Mouse (Mus musculus) ES-Bruce4 (cell line): ENCODE data around the gene Scube3.

Experiments
- CTCF ChIP-seq: IDR thresholded peaks from one replicate; pipeline ENCODE4 v1.8.1; 2011; ENCODE audit warnings: low read depth, low read length
- POLR2A ChIP-seq: IDR thresholded peaks from one replicate; pipeline ENCODE4 v1.8.1; 2011; ENCODE audit warnings: low read length; ENCODE audit not compliant: insufficient read depth

DNA sequence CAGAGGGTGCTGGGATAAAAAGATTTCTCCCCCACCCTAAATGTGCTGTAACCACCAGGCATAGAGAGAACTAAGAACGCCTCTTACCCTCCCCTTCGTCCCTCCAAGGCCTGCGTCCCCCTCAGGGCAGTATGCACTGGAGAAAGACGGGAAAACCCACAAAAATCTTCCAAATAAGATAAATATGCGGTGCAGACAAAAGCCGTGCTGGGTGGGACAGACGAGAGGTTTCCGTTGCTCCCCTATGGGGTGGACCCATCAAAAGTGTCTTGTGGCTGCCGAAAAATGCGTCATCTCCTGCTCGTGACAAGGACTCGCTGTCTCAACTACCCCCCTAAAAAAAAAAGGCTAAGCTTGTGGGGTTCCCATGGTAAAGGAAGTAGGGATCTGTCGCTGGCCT lies 19.0 kb upstream of the Scube3 start:
- TF ChIP-seq POLR2A (no peak), CTCF (no peak)
